Mouse (Mus musculus) brain, embryonic 14.5 days (tissue): ENCODE results near the gene Pcnx. TPM values are rescaled to one million over a fixed set of nuclear protein-coding genes. Genes with fewer than 3 reads are reported as not detected.

Source experiments
- DNase-seq: peaks from one replicate; pipeline ENCODE4 v3.0.0-alpha.2; 2011; ENCODE audit warnings: low read depth
- CTCF ChIP-seq: fragments of 200-500 bp; IDR thresholded peaks from 2 replicates; pipeline ENCODE4 v1.5.1; 2012; ENCODE audit warnings: inconsistent platforms, mild to moderate bottlenecking, moderate library complexity, borderline replicate concordance; ENCODE audit not compliant: insufficient read depth, insufficient read length; ENCODE audit errors: extremely low read depth
- POLR2A ChIP-seq: fragments of 200-500 bp; IDR thresholded peaks from 2 replicates; pipeline ENCODE4 v1.6.1; 2012; ENCODE audit warnings: mild to moderate bottlenecking, inconsistent platforms, borderline replicate concordance; ENCODE audit not compliant: poor library complexity, insufficient read depth, insufficient read length, severe bottlenecking; ENCODE audit errors: extremely low read depth
- polyA plus RNA-seq: library from polyadenylated mRNA; depleted of rRNA; stranded (reverse); fragments of >200 nt; gene quantifications from 2 replicates; pipeline ENCODE4 v1.2.3, GENCODE M21; 2012

Pcnx gene
- polyA plus RNA-seq, 1 experiment: 46.3 TPM

DNA sequence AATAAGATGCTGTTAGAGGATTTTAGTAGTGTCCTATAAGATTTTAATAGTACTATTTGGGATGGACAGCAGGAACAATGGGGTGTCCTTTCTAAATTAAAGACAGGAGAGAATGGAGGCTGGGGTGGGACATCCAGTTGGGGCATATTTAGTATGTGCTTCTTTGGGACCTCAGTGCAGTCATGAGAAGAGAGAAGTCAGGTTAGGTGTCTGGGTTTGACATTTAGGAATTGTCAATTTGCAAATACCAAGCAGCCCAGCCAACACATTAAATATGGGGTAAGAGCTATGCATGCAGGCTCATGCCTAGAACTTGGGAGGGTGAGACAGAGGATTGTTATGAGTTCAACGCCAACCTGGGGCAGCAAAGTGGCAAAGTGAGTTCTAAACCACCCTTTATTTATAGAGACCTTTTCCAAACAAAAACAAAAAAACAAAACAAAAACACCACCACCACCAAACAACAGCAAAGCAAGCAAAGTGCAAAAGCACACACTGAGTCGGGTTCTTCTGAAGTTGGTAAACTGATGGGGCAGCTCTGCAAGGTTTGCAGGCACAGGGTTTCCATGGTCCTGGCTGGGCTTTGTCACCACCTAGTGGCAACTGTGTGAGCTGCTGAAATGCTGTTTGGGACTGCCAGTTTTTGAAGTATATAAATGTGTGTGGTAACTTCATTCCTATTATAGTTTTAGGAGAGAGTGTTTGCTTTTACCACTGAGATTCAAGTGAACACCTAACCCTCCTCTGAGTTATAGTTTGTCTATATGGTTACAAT lies 55.5 kb downstream of the Pcnx start:
- no peak for TF ChIP-seq POLR2A
- peak; percentile 95 for TF ChIP-seq CTCF
- peak; percentile 85 for DNase-seq

DNA sequence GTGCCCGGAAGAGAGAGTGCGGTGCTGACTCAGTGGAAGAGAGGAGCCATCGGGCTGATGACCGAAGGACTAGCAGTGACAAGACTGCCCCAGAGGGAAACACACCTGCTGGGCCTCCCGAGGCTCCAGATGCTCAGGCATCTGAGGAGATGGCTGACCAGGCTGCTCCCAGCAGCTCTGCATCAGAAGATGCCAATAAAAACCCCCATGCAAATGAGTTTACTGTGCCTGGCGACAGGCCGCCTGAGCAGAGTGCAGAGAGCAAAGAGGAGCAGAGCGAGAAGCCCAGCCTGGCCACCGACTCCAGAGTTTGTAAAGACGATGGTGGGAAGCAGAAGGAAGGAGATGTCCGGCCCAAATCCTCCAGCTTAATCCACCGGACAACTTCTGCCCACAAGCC lies 58.5 kb downstream of the Pcnx start:
- no peak for TF ChIP-seq POLR2A
- TF ChIP-seq CTCF: no peak
- DNase-seq: no peak

DNA sequence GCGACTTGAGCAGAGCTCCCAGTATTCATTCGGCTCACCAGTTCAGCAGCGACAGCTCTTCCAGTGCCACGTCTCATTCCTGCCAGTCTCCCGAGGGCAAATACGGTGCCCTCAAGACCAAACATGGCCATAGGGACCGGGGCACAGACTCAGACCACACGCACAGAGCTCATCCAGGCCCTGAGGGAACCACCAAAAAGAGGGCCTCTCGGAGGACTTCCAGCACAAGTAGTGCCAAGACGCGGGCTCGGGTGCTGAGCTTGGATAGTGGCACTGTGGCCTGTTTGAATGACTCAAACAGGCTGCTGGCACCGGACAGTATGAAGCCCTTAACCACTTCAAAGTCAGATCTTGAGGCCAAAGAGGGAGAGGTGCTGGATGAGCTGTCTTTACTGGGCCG lies 59.1 kb downstream of the Pcnx start:
- no peak for DNase-seq
- TF ChIP-seq POLR2A (no peak), CTCF (no peak)

DNA sequence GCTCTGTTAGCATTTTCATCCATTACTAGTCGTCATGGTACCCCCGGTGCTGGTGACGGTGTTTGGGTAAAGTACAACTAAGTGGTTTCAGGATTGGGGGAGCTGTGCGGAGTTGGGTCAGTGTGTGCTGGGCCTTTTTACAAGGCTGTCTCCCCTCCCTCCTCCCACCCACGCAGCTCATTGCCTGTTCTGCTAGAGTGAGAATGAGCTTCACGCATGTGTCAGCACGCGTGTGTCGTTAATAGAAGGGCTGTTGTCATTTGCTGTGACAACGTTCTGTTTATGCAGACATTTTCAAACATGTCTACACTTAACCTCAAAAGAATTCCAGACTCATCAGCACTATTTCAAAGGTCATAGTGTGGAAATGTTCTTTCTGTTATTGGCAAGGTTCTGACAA lies 60.2 kb downstream of the Pcnx start:
- peak; percentile 16 for DNase-seq
- TF ChIP-seq POLR2A: no peak
- TF ChIP-seq CTCF: no peak

DNA sequence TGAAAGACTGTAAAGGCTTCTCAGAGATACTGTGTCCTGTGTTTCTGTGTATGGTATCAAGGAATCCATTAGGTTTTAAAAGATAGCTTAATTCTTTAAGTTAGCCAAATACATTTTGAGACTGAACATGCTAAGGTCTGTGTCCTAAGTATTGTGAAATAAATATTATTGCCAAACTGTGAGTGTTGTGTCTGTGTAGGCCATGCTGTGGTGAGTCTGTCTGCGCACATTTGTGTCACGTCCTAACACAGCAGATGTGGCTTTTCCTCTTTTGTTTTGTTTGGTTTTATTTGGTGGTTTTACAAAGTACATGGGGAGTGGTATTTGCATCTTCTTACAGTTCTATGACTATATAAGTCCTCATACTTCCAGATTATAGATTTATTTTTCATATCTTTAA lies 60.8 kb downstream of the Pcnx start:
- no peak for TF ChIP-seq POLR2A
- TF ChIP-seq CTCF: no peak
- DNase-seq: no peak

DNA sequence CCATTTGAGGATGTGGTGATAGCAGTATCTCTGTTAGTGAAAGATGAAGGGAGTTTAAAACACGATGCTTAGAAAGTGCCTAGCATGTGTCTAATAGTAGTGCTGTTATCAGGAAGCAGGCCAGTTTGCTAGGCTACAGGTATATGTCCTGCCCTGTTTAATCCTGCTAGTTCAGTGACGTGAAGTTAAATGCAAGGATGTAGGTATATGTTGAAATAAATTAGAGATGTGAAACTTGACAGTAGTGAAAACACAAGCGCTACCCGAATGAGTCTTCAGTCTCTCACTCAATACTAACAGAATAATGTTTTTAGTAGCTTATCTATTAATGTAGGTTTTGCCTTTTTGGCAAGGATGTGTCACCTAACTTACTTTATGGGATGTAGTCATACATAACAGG lies 62.0 kb downstream of the Pcnx start:
- TF ChIP-seq POLR2A (no peak), CTCF (no peak)

GRCm38 (mm10) chr12:81922838-81923237 lies 63.0 kb downstream of the Pcnx start:
- no peak for DNase-seq
- no peak for TF ChIP-seq CTCF
- TF ChIP-seq POLR2A: no peak

More for the DNA sequence above, 62.0 kb downstream of the Pcnx start:
- no peak for DNase-seq

DNA sequence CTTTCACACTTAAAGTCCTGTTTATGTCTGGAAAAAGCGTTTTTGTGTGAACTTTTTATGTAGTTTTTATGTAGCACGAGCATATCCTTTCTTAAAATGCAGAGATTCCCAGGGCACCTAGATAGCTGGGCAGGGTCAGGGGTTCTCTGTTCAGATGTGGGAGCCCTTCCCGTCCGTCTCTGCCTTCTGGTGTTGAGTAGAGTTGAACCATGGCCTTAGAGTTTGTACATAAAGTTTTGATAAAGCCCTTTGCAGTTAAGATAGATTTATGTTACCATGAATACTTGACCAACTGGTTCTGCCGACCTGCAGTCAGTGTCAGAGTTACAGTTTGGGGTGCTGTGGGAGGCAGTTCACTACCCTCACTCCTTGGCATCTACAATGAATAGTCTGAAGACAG lies 67.3 kb downstream of the Pcnx start:
- DNase-seq: no peak
- TF ChIP-seq CTCF (no peak), POLR2A (no peak)

GRCm38 (mm10) chr12:81927643-81928381 lies 68.0 kb downstream of the Pcnx start:
- TF ChIP-seq CTCF: no peak
- TF ChIP-seq POLR2A: no peak

GRCm38 (mm10) chr12:81928382-81928770 lies 68.6 kb downstream of the Pcnx start:
- TF ChIP-seq CTCF (no peak), POLR2A (no peak)

More at GRCm38 (mm10) chr12:81927643-81928381, 68.0 kb downstream of the Pcnx start:
- peak; percentile 84 for DNase-seq

GRCm38 (mm10) chr12:81932015-81932414 lies 72.2 kb downstream of the Pcnx start:
- peak; percentile 32 for DNase-seq

More at GRCm38 (mm10) chr12:81928382-81928770, 68.6 kb downstream of the Pcnx start:
- peak; percentile 52 for DNase-seq

More at GRCm38 (mm10) chr12:81932015-81932414, 72.2 kb downstream of the Pcnx start:
- no peak for TF ChIP-seq POLR2A
- TF ChIP-seq CTCF: no peak
